Mouse (Mus musculus) MEL (cell line): ENCODE measurements around the gene Gm13290. TPM values are rescaled to one million over a fixed set of nuclear protein-coding genes. Genes with fewer than 3 reads are reported as not detected.

Experiments used
- DNase-seq: peaks from one replicate; pipeline ENCODE4 v3.0.0; 2011; ENCODE audit warnings: low read depth, low spot score
- H3K27ac ChIP-seq: 2 replicates; pipeline ENCODE4 v1.5.1; 2012; ENCODE audit warnings: low read depth, mild to moderate bottlenecking, control low read depth, low read length, moderate library complexity; ENCODE audit not compliant: control insufficient read depth
- H3K27me3 ChIP-seq, 2 experiments: fragments of 150-350 bp in 1 of 2; sonication (generic) in 1 of 2; 2 replicates each; pipeline ENCODE4 v1.6.1; 2012; ENCODE audit warnings: low read length in 2 of 2, mild to moderate bottlenecking in 2 of 2, improper control_type of control experiment in 1 of 2, moderate library complexity in 1 of 2; ENCODE audit not compliant: insufficient read depth in 2 of 2, control insufficient read depth in 1 of 2
- H3K36me3 ChIP-seq, 2 experiments: 2 replicates each; pipeline ENCODE4 v1.6.1; 2012 to 2014; ENCODE audit warnings: low read length in 2 of 2, improper control_type of control experiment in 1 of 2, inconsistent platforms in 1 of 2, mild to moderate bottlenecking in 1 of 2; ENCODE audit not compliant: insufficient read depth in 2 of 2, control insufficient read depth in 1 of 2
- H3K4me1 ChIP-seq, 2 experiments: fragments of 150-350 bp in 1 of 2; sonication (generic) in 1 of 2; 2 replicates each; pipeline ENCODE4 v1.6.1; 2012; ENCODE audit warnings: low read length in 2 of 2, improper control_type of control experiment in 1 of 2, mild to moderate bottlenecking in 1 of 2; ENCODE audit not compliant: insufficient read depth in 2 of 2, control insufficient read depth in 1 of 2
- H3K4me3 ChIP-seq, 2 experiments: fragments of 150-350 bp in 1 of 2; sonication (generic) in 1 of 2; 2 replicates each; pipeline ENCODE4 v1.5.1; 2012; ENCODE audit warnings: low read depth in 2 of 2, low read length in 2 of 2, mild to moderate bottlenecking in 2 of 2, moderate library complexity in 2 of 2, control low read depth in 1 of 2, improper control_type of control experiment in 1 of 2; ENCODE audit not compliant: control insufficient read depth in 1 of 2, insufficient read depth in 1 of 2
- H3K79me2 ChIP-seq: 2 replicates; pipeline ENCODE4 v1.6.1; 2012; ENCODE audit warnings: mild to moderate bottlenecking, low read length, moderate library complexity; ENCODE audit not compliant: control insufficient read depth, poor library complexity, insufficient read depth
- H3K9ac ChIP-seq: 2 replicates; pipeline ENCODE4 v1.6.1; 2012; ENCODE audit warnings: low read depth, mild to moderate bottlenecking, control low read depth, low read length, moderate library complexity; ENCODE audit not compliant: control insufficient read depth, poor library complexity, severe bottlenecking
- H3K9me3 ChIP-seq: fragments of 150-350 bp; sonication (generic); replicated peaks from 2 replicates; pipeline ENCODE4 v1.6.1; 2012; ENCODE audit warnings: mild to moderate bottlenecking, low read length, improper control_type of control experiment, moderate library complexity; ENCODE audit not compliant: insufficient read depth
- BHLHE40 ChIP-seq: IDR thresholded peaks from 2 replicates; pipeline ENCODE4 v1.6.1; 2012; ENCODE audit warnings: low read depth, mild to moderate bottlenecking, inconsistent platforms, low read length, improper control_type of control experiment, borderline replicate concordance
- CHD1 ChIP-seq: IDR thresholded peaks from 2 replicates; pipeline ENCODE4 v1.6.1; 2012; ENCODE audit warnings: low read depth, mild to moderate bottlenecking, inconsistent platforms, low read length, improper control_type of control experiment
- CHD2 ChIP-seq: IDR thresholded peaks from 2 replicates; pipeline ENCODE4 v1.6.1; 2011; ENCODE audit warnings: low read length, improper control_type of control experiment
- CTCF ChIP-seq, 3 experiments: IDR thresholded peaks in 2 of 3; conservative IDR thresholded peaks in 1 of 3; 2 replicates each; pipeline ENCODE4 v1.5.1; 2011 to 2012; ENCODE audit warnings: low read length in 3 of 3, low read depth in 2 of 3, mild to moderate bottlenecking in 2 of 3, improper control_type of control experiment in 1 of 3, inconsistent platforms in 1 of 3, mixed read lengths in 1 of 3, moderate library complexity in 1 of 3; ENCODE audit not compliant: control insufficient read depth in 1 of 3, insufficient read depth in 1 of 3, poor library complexity in 1 of 3, severe bottlenecking in 1 of 3
- ETS1 ChIP-seq: IDR thresholded peaks from 2 replicates; pipeline ENCODE4 v1.6.1; 2012; ENCODE audit warnings: low read depth, mild to moderate bottlenecking, inconsistent platforms, low read length, improper control_type of control experiment, moderate library complexity
- GABPA ChIP-seq: IDR thresholded peaks from 2 replicates; pipeline ENCODE4 v1.6.1; 2012; ENCODE audit warnings: low read depth, mild to moderate bottlenecking, inconsistent platforms, low read length, improper control_type of control experiment, moderate library complexity
- GATA1 ChIP-seq: IDR thresholded peaks from 2 replicates; pipeline ENCODE4 v1.6.1; 2011; ENCODE audit warnings: low read depth, low read length, improper control_type of control experiment
- MXI1 ChIP-seq: IDR thresholded peaks from 2 replicates; pipeline ENCODE4 v1.6.1; 2011; ENCODE audit warnings: mild to moderate bottlenecking, low read depth, low read length, improper control_type of control experiment
- MYB ChIP-seq: IDR thresholded peaks from 2 replicates; pipeline ENCODE4 v1.6.1; 2011; ENCODE audit warnings: mild to moderate bottlenecking, low read depth, low read length, improper control_type of control experiment
- RAD21 ChIP-seq: IDR thresholded peaks from 2 replicates; pipeline ENCODE4 v1.6.1; 2011; ENCODE audit warnings: mild to moderate bottlenecking, low read depth, low read length, improper control_type of control experiment
- RCOR1 ChIP-seq: IDR thresholded peaks from 2 replicates; pipeline ENCODE4 v1.6.1; 2012; ENCODE audit warnings: low read depth, mild to moderate bottlenecking, inconsistent platforms, low read length, improper control_type of control experiment
- SMC3 ChIP-seq: IDR thresholded peaks from 2 replicates; pipeline ENCODE4 v1.6.1; 2011; ENCODE audit warnings: low read depth, low read length, improper control_type of control experiment
- TBP ChIP-seq: IDR thresholded peaks from 2 replicates; pipeline ENCODE4 v1.8.0; 2011; ENCODE audit warnings: low read depth, low read length, improper control_type of control experiment
- USF1 ChIP-seq: IDR thresholded peaks from 2 replicates; pipeline ENCODE4 v1.6.1; 2014; ENCODE audit warnings: low read depth, mild to moderate bottlenecking, inconsistent platforms, low read length, improper control_type of control experiment, moderate library complexity
- ZC3H11A ChIP-seq: IDR thresholded peaks from 2 replicates; pipeline ENCODE4 v1.6.1; 2012; ENCODE audit warnings: low read depth, mild to moderate bottlenecking, inconsistent platforms, low read length, improper control_type of control experiment
- polyA plus RNA-seq, 2 experiments: library from polyadenylated mRNA; stranded (reverse) in 1 of 2; unstranded in 1 of 2; fragments of >175 nt in 1 of 2; fragments of >200 nt in 1 of 2; gene quantifications; 2 replicates each; pipeline versions ENCODE4 v1.2.1 to v1.2.4; 2012; ENCODE audit warnings: low replicate concordance in 2 of 2, low read depth in 1 of 2; ENCODE audit not compliant: insufficient read length in 2 of 2, insufficient read depth in 1 of 2, missing spikeins in 1 of 2
- total RNA-seq: library from RNA; depleted of rRNA; stranded (reverse); fragments of 300-350 nt; gene quantifications from 2 replicates; pipeline ENCODE4 v1.2.3, GENCODE M21; 2012

The Gm13290 gene
- total and polyA plus RNA-seq, 3 experiments, result 0.29 TPM; not detected in 2

DNA sequence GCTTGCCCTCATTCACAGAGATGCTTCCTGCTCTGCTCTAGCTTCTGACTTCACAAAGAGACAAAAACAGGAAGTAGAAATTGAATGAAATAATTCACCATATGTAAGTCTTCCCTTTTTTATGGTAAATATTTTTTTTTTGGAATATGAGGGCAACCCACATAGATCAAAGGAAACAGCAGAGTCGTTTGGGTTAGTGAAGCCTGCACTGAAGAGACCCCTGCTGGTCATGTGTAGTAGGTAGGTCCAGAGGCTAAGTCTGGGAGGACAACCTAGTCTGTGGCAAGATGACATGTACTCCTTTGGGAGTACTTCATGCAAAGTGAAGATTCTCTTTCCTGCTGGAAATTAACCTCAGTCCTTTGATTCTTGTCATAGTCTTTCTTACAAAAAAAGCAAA is 46.3 kb upstream of the Gm13290 start (continued):
- TF ChIP-seq RAD21 (peak; percentile 25), CHD2 (no peak), BHLHE40 (no peak), ZC3H11A (peak; percentile 6; the same call in 1 of the 2 replicates), CHD1 (no peak), ETS1 (0 out of 2 replicates have a peak, but pooled peaks have one; percentile 35), TBP (no peak)

DNA sequence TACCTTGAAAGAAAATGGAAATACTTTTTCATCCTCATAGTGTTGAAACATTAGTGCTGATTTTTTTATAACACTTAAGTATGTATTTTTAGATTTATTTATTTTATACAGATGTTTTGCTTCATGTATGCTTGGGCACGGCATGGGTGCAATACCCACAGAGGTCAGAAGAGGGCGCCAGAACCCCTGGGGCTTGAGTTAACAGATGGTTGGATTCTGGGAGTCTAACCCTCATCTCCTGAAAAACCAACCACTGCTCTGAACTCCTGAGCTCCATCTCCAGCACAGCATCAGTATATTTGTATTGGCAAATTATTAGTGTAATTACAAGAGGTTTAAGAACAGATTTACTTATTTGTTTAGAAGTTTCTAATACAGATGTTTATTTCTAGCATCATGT is 35.2 kb upstream of the Gm13290 start:
- TF ChIP-seq RCOR1 (0 out of 2 replicates have a peak, but pooled peaks have one; percentile 37), USF1 (no peak), MXI1 (no peak), ZC3H11A (peak; percentile 74), GABPA (no peak), BHLHE40 (no peak), SMC3 (peak; percentile 82), RAD21 (peak; percentile 82), MYB (no peak), CTCF (IDR thresholded peaks at IDR 0.05 in 2 of 3, conservative IDR thresholded peaks at IDR 0.05 in 1 of 3; ENCODE audit: control insufficient read depth in 1 of 3, insufficient read depth in 1 of 3, low read depth in 2 of 3, low read length in 3 of 3, poor library complexity in 1 of 3, severe bottlenecking in 1 of 3) (peak; percentile 90 to 96 (median 91))
- no peaks in the 10 kb centered on the region for H3K9me3 ChIP-seq
- H3K9ac ChIP-seq, result no peak overlapping the region
- H3K27me3 ChIP-seq, result peaks cover 8 to 9% of the 10 kb centered on the region in 2 experiments
- H3K27ac ChIP-seq, result no peak overlapping the region
- peak; percentile 77 for DNase-seq
- no peak overlapping the region for H3K4me3 ChIP-seq
- H3K36me3 ChIP-seq, result no peaks in the 10 kb centered on the region
- H3K4me1 ChIP-seq, result no peaks in the 10 kb centered on the region
- H3K79me2 ChIP-seq, result no peaks in the 10 kb centered on the region

DNA sequence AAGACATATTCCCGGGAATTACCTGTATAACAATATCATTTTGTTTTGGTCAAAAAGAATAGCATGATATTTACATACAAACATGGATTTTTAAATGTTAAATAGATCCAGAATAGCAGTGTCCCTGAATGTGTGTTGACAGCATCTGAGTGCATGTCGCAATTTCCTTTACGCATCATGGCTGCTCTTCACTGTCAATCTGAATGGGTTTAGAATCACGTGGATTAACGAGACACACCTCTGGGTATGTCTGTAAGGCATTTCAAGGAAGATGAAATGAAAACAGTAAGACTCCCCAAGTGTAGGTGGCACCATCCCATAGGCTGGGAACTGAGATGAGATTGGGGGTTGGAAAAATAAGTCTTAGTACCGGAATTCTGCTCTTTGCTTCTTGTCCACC is 34.6 kb upstream of the Gm13290 start:
- Histone ChIP-seq H3K9me3 (no peaks in the 10 kb centered on the region), H3K4me3 (no peak overlapping the region), H3K36me3 (no peaks in the 10 kb centered on the region), H3K27me3 (peaks cover 9 to 10% of the 10 kb centered on the region in 2 experiments), H3K4me1 (no peaks in the 10 kb centered on the region), H3K79me2 (no peaks in the 10 kb centered on the region), H3K9ac (no peak overlapping the region), H3K27ac (no peak overlapping the region)
- no peak for TF ChIP-seq GATA1
- DNase-seq, result no peak
